Mouse (Mus musculus): ENCODE results near the gene Eif3l.

- no peak for TF ChIP-seq TAL1 (IDR thresholded peaks at IDR 0.05; ENCODE audit: low read length)
- no peak for TF ChIP-seq GATA1 (IDR thresholded peaks at IDR 0.05; ENCODE audit: low read length)
Observed at GRCm38 (mm10) chr15:79128208-79128607, 53.2 kb downstream of the Eif3l start.
